Mouse (Mus musculus): ENCODE measurements around the gene Fbxl16.

Gene Fbxl16

DNA sequence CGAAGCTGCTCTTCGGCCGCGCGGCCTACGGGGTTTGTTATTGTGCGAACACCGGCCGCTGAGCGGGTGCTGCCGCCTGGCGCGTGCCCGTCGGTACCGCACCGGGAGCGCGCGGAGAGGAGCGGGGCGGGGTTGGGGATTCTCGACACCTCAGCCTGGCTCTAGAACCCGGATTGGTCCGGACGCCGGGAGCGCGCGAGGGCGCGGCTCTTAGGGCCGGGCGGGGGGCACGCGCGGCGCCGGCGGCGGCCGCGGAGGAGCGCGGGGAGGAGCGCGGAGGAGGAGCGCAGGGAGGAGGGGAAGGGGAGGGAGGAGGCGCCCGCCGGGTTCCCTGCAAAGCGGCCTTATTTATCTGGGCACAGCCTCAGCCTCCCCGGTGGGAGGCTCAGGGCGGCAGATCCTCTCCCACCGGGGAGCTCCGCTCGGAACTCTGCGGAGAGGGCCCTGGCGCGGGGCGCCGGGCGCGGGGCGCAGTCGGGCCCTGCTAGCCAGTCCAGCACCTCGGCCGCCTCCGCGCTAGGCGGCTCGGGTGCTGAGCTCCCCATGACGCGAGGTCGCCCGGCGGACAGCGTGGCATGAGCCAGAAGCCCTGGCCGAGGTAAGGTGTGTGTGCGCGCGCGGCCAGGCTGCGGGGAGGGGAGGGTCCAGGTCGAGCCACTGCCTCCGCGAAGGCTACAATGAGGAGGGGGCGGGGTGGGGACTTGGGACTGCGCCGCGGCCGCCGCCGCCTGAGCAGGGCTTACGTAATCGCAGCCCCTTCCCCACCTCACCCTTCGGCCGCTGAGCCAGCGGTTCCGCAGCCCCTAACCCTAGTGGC, at the start of gene Fbxl16:
Gene Fbxl16, plus strand, starts transcription at position 297 of the 817 bp plus-strand sequence.
- peak; percentile 93 for DNase-seq (ENCODE audit: low read depth)

DNA sequence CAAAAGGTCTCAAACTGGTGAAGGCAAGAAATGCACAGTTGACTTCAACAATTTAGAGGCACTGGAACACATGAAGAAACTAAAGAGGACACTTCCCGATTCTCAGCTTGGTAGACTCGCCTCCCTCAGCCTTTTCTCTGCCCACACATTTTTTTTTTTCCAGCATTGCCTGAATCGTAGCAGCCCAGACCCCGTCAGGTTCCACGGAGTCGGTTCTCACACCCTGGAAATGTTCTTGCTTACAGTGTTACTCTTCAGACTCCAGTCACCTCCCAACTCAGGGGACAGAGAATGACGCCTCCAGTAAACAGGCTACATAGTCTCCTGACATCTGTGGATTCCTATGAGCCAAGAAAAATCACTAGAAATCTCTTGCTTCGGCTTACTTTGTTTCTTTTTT, 48.7 kb upstream of the Fbxl16 start:
- no peak for DNase-seq (ENCODE audit: low read depth)

DNA sequence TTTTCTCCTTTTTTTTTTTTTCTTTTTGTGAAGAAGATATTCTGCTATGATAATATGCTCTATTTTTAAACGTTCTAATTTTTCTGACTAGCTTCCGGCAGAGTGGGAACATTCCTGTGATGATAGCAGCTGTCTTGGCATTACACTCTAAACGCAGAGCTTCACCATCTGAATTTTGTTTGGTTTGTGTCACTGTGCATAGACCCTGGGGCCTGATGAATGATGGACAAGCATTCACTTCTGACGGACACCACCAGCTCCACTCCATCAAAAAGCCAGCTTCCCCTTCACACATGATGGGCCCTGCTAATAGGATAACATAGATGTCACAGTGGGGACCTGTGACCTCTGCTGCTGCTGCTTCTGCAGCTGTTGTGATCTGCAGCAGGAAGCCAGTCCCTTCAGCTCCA, 47.3 kb upstream of the Fbxl16 start:
- no peak for DNase-seq (ENCODE audit: low read depth)

DNA sequence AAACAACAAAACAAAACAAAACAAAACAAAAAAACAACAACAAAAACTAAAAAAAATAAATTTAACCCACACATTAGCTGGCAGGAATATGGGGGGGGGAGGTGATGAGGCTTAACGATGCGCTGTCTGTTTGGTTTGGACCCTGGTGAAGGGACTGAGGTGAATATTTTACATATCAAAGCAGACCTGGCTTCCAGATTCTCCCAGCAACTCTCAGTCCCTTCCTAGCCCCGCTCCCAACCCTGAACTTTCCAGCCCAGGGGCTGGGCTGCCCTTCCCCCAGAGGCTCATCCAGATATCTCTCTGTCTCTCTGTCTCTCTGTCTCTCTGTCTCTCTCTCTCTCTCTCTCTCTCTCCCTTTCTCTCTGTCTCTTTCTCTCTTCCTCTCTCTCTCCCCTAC, 46.3 kb upstream of the Fbxl16 start:
- DNase-seq (ENCODE audit: low read depth), result no peak

DNA sequence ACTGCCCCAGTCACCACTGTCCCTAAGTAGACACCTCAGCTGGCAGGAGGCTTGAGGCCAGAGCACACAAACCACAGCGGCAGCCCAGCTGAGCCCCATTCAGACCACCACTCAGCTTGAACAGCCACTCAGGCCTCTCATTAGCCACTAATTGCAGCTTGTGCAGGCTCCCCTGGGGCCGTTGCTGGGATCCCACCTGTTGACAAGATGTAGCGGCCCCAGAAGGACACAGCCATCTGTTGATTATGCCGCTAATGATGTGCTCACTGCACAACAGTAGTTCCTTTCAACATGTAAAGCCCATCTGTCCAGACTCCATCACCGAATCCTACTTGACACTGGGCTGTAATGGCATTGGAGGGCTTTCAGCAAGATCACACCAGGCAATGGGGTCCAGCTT, 43.0 kb upstream of the Fbxl16 start:
- no peak for DNase-seq (ENCODE audit: low read depth)

DNA sequence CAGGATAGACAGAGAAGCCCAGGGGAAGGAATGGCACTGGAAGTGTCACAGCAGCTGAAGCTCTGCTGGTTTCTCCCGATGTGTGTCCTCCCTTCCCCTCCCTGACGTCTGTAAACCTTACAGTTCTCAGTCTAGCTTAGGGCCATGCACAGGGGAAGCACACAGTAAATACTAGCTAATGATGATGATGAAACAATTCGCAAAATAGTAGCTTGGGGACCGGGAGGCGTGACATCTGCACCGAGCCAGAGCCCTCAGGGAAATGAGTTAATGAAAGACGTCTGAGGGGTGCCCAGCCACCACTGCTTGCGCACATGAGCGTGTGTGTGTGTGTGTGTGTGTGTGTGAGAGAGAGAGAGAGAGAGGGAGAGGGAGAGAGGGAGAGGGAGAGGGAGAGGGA, 39.6 kb upstream of the Fbxl16 start:
- no peak for DNase-seq (ENCODE audit: low read depth)

DNA sequence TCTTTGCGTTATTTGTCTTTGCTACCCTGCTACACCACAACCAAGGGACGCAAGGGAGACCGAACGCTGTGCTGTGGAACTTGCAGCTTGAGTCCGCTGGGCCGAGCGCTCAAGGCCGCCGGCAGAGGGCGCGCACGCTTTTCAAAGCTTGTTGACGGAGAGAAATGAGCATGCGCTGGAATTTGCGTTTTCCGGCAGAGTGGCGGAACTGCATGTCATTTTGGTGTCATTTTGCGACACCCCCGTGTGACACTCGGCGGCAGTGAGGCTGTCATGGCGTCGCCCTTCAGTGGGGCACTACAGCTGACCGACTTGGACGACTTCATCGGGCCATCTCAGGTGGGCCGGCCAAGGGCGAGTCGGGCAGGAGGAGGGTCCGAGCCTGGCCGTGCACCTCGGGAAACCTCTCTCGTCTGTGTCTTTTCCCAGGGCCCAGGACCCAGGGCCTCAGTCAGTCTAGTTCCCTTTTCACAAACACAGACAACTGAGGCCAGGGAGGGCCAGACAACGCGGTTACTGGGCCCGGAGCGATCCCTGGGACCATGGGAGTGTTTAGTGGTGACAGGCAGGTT, 35.2 kb upstream of the Fbxl16 start, which contains the start of gene Narfl:
Gene Narfl, plus strand, starts transcription at position 228 of the 572 bp plus-strand sequence.
- DNase-seq (ENCODE audit: low read depth), result peak; percentile 100

DNA sequence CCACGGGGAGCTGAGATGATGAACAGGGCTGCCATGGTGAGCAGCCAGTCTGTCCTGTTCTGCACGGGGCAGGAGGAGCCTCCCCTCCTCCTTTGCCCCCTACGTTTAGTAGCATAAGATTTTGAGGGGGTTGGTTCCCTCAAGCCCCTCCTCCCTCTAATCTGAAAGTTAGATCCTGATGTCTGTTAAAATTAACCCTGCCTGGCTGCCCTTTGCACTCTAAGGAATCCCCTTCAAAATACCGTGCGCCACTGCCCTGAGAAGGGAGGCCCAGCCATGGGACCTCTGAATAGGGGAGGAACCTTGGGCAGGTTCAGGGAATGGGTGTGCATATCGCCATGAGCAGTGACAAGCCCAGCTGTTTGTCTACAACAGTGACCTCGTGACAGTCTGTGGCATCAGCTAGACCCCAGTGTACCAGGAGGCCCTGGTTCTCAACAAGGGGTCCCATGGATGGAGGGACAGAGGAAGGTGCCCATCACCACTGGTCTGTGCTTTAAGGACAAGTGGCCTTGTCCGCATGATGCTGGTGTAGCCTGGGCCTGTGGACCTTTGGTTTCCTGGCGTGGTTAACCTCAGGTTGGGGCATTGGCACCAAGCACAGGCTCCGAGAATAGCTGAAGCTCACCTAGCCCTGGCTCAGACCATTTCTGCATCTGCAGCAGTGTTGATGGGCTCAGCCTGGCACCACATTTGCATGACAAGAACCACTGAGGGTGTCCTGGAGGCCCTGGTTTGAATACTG, 33.4 kb upstream of the Fbxl16 start:
- DNase-seq (ENCODE audit: low read depth), result no peak

DNA sequence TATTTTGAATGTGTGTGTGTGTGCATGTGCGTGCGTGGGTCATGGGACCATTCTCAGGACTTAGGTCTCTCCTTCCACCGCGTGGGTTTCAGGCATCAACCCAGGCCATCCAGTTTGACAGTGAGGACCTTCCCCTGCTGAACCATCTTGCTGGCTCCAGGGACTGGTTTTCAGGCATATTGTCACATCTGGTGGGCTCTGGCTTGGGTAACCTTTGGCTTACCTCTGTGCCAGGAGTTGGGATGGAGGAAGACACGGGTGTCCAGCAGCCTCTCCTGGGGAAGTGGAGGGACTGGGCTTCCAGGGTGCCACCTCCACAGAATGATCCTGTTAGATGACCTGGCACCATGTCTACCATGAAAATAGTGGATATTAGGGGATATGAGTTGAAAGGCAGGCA, 30.9 kb upstream of the Fbxl16 start:
- DNase-seq (ENCODE audit: low read depth), result no peak

DNA sequence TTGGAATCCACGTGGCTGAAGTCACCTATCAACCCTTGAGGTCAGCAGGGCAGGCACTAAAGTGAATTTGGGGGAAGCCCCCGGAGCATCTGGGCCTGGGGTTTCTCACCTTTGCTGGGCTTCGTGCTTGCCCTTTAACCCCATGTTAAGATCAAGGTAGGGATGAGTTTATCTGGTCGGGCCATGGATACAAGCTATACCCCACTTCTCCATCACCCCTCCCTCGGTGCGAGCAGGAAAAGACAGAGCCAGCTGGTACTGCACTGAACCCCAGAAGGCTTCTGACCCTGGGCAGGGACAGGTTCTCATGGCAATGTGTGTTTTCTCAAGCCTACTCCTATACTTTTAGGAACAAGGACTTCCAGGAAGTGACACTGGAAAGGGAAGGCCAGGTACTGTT, 27.5 kb upstream of the Fbxl16 start:
- DNase-seq (ENCODE audit: low read depth), result no peak

DNA sequence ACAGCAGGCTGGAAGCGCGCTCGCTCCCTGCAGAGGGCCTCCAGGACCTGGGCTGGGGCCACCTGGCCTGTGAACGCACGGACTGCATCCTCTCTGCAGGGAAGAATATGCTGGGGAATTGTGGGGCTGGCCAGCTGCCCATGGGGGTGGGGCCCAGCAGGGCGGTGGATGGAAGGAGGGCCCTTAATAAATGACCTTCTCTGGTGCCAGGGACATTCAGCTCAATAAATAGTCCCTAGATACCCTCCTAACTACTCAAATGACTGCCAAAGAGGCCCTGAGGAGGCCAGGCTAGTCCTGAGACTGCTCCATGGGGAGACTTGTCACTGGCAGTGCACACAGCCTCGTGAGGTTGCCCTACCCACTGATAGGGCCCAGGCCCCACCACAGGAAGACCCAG, 25.8 kb upstream of the Fbxl16 start:
- no peak for DNase-seq (ENCODE audit: low read depth)

DNA sequence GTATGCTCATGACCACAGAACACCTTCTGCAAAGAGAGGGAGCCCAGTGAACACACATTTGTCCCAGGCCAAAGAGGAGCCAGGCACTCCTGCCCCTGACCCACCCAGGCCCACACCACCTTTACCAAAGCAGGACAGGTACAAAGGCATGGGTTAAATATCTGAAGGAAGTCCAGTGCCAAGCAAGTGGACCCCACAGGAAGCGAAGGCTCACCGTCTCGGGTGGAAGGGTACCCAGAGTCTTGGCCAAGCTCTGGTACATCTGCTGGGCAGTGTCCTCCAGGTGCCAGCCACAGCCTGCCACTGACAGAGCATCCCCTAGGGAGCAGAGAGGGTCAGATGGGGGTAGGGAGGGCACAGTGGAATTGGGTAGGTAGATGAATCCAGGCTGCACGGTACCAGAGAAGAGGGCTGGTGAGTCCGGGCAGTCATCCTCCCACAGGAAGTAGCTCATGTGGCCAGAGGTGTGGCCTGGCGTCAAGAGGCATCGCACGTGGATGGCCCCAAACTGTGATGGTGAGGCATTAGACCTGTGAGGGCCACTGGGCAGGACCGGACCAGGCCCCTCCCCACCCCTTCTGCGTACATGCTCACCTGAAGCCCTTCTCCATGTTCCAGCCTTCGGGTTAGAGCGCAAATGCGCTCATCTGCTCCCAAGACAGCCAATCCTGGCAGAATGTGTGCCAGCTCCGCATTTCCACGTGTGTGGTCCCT, 24.9 kb upstream of the Fbxl16 start:
- no peak for DNase-seq (ENCODE audit: low read depth)

DNA sequence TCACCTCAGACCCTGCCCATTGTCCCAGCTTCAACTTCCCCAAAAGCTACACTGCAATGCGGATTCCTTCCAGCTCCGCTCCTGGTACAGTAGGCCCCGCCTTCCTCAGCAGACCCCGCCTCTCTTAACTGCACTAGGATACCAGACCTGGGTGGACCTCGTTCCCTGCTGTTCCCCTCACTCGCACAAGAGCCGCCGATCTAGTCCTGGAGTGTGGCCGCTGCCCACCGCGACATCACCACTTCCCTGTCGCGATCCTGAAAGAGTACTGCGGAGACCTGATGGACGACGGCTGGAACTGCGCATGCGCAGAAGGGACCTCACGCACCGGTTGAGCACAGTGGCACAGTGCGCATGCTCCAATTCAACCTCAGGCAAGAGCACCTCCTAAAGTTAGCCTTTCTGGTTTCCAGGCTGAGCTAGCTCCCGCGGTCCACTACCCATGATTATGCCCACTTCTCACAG, 23.6 kb upstream of the Fbxl16 start, which contains the start of gene Haghl:
Gene Haghl, minus strand, starts transcription at position 393 of the 465 bp plus-strand sequence.
- DNase-seq (ENCODE audit: low read depth), result peak; percentile 99

DNA sequence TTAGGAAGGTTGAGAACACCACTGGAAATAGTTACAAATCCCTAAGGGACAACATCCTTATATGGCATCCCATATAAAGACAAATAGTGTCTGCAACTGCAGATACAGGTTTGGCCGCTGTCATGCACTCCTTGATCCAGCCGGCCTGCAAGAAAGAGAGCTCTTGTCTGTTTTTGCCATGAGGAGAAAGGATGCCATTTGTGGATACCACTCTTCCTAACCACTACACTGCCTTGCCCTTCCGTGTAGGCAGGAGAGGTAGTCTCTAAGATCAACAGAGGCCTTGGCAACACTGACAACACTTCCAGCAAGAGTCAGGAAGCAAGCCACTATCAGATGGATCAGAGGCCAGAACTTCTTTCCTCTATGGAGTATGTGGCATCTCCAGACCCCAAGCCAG, 22.6 kb upstream of the Fbxl16 start, which contains the start of gene Ccdc78:
Gene Ccdc78, plus strand, starts transcription at position 301 of the 400 bp plus-strand sequence.
- DNase-seq (ENCODE audit: low read depth), result no peak

DNA sequence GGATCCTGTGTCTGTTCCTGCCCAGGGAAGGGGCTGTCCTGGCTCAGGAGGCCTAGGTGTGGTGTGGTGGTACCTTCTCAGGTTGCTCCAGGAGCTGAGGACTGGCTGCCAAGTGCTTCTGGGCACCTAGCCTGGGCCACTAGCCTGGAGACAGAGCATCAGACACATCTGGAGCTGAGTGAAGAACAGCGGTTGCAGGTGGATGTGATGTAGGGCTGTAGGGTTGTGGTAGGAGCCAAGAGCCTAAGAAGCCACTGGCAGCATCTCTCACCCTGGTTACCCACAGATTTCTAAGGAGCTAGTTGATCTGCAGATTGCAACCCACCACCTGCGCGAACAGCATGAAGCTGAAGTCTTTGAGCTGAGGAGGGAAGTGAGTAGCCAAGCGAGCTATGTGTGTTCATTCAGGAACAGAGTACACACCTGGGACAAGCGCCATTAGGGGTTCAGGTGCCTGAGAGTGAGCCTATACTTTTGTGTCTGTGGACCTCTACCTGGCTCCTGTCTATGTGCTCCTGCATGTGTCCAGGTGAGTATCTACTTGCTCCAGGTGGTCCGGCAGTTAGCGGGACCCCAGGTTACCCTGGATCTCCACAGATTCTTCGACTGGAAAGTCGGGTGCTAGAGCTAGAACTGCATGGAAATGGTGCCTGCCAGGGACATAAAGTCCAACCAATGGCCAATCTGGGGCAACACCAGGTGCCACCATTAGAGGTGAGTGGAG, 21.9 kb upstream of the Fbxl16 start:
- DNase-seq (ENCODE audit: low read depth), result no peak

DNA sequence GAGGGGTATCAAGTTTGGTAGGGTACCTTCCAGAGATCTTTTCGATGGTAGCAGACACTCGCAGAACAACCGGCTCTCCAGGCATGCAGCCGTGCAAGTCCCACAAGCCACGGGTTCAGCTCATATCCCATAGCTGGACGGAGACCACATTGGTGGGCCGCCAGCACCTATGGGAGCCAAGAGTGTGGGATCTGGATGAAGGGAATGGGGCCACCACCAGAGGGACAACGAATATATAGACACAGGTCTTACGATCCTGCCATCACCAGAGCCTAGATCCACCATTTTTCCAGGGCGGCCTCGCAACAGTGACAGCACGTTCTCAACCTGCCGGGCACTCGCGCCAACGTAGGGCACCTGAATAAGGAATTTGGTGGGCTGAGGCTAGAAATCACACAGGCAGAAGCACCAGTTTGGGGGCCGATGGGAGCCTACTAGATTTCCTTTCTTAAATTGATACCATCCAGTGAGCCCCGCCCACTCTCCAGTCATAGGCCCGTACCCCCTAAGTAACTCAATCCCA, 17.5 kb upstream of the Fbxl16 start:
- DNase-seq (ENCODE audit: low read depth), result no peak

DNA sequence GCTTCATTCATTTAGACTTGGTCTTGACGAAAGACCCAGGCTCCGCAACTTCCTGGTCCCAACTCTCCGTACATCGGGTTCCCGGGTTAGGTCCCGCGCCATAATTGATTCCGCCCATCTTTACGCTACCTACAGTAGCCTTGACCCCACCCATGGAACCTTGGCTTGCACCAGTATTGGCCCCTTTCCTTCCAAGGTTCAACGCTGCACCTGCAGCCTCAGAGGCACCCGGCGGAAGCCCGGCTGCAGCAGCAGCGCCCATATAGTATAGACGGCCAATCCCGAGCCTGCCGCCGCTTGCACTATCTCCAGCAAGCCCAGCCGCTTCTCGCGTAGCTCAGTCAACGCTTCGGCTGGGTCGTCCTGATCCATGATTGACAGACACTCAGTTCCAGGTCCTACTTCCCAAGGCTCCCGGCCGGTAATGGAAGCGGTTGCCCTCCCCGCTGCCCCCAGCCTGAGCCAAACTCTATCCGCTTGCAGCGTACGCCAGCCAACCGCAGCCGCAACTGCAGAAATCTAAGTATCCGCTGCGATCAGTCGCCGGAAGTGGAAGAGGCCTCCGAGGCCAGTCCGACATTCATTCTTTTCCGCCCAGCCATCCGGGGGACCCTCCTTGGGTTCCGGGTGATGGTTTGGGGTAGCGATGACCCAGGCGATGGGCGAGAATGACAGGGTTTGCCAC, 16.9 kb upstream of the Fbxl16 start:
- DNase-seq (ENCODE audit: low read depth), result peak; percentile 94

DNA sequence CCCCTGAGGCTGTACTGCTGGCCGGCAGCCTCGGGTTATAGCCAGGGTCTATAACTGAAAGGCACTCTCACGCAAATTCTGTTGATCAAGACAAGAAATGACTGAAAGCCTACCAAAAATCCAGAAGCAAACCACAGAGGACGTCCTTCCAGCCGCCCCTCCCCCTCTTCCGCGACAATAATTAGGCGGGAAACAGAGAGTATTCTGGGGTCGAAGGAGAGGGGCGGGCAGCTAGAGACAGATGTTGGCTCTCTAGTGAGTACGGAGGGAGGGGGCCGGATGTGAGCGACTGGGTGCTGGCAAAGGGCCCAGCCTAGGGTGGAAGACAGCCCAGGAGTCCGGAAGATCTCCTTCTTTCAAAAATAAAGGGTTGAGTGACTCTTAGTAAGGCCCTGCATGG, 16.3 kb upstream of the Fbxl16 start, which contains the start of gene Fam173a:
Gene Fam173a, minus strand, starts transcription at position 287 of the 400 bp plus-strand sequence.
- peak; percentile 87 for DNase-seq (ENCODE audit: low read depth)

DNA sequence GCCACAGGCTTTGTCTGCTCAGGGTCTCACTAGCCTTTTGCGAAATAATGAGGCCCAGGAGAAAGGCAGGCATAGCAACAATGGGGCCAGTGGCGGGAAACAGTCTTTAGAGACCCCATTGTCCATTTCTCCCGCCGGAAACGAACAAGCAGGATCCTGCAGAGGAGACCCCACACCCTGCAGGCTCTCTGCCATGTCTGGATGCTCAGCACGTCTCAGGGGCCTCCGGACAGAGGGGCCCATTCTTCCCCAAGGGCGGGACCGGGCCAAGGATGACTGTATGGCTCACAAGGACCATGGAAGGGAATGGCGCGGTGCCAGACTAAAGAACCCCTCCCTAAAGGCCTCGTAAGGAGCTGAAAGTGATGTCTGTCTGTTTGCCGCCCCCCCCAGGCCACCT, 14.7 kb upstream of the Fbxl16 start:
- no peak for DNase-seq (ENCODE audit: low read depth)

DNA sequence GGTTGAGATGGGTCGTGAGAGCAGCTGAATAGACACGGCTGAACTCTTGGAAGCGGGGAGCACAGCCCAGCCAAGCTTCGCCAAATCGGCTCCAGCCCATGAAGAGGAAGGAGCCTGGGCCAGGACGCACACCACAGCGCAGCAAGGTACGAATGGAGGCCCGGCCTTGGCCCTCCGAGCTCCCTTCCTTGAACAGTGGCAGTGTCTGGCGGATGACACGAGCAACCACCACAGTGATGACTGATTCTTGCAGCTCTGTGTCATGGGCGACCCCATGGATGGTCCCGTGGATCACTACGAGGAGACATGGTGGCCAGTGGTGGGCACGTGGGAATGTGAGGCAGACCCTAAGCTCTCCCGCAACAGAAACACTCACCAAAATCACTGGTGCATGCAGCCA, 13.9 kb upstream of the Fbxl16 start:
- DNase-seq (ENCODE audit: low read depth), result no peak
